Mouse (Mus musculus): ENCODE measurements around the gene Rnase11.

The Rnase11 gene

GRCm38 (mm10) chr14:51088166-51088969 is 38.4 kb upstream of the Rnase11 start:
- H3K27me3 ChIP-seq (ENCODE audit: control insufficient read depth, insufficient read depth, low read length, poor library complexity, severe bottlenecking) = no peaks in the 10 kb centered on the region
- peak; percentile 84 for DNase-seq (ENCODE audit: low read depth, low spot score)

DNA sequence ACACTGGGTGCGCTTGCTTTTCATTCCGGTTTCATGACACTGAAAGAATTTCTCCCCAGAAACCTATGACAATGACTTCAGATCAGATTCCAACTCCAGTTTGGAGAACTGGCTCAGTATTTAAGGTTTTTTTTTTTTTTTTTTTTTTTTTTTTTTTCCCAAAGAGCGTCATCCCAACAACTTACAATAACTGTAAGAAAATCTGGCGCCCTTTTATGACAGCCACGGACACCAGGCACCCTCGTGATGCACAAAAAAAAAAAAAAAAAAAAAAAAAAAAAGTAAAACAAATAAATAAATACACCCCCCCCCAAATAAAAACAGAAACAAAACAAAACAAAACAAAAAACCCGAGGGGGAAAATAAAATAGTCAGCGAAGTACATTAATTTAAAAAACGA is 37.8 kb upstream of the Rnase11 start:
- Histone ChIP-seq H3K36me3 (ENCODE audit: control insufficient read depth, insufficient read depth, low read length, poor library complexity, severe bottlenecking) (no peaks in the 10 kb centered on the region), H3K27me3 (ENCODE audit: control insufficient read depth, insufficient read depth, low read length, poor library complexity, severe bottlenecking) (no peaks in the 10 kb centered on the region)
- no peak for DNase-seq (ENCODE audit: low read depth, low spot score)

More at GRCm38 (mm10) chr14:51088166-51088969, 38.4 kb upstream of the Rnase11 start:
- H3K36me3 ChIP-seq (ENCODE audit: control insufficient read depth, insufficient read depth, low read length, poor library complexity, severe bottlenecking) = no peaks in the 10 kb centered on the region

- DNase-seq (ENCODE audit: low read depth, low spot score) = no peak
- Histone ChIP-seq H3K27me3 (ENCODE audit: control insufficient read depth, insufficient read depth, low read length, poor library complexity, severe bottlenecking) (no peaks in the 10 kb centered on the region), H3K36me3 (ENCODE audit: control insufficient read depth, insufficient read depth, low read length, poor library complexity, severe bottlenecking) (no peaks in the 10 kb centered on the region)
Observed at GRCm38 (mm10) chr14:51085911-51086310, 35.9 kb upstream of the Rnase11 start.

- Histone ChIP-seq H3K27me3 (ENCODE audit: control insufficient read depth, insufficient read depth, low read length, poor library complexity, severe bottlenecking) (no peaks in the 10 kb centered on the region), H3K36me3 (ENCODE audit: control insufficient read depth, insufficient read depth, low read length, poor library complexity, severe bottlenecking) (no peaks in the 10 kb centered on the region)
- DNase-seq (ENCODE audit: low read depth, low spot score) = no peak
Observed at GRCm38 (mm10) chr14:51085086-51085485, 35.1 kb upstream of the Rnase11 start.

- peak; percentile 69 for DNase-seq (ENCODE audit: low read depth, low spot score)
- Histone ChIP-seq H3K36me3 (ENCODE audit: control insufficient read depth, insufficient read depth, low read length, poor library complexity, severe bottlenecking) (no peaks in the 10 kb centered on the region), H3K27me3 (ENCODE audit: control insufficient read depth, insufficient read depth, low read length, poor library complexity, severe bottlenecking) (no peaks in the 10 kb centered on the region)
Observed at GRCm38 (mm10) chr14:51083805-51084204, 33.8 kb upstream of the Rnase11 start.

- Histone ChIP-seq H3K36me3 (ENCODE audit: control insufficient read depth, insufficient read depth, low read length, poor library complexity, severe bottlenecking) (no peaks in the 10 kb centered on the region), H3K27me3 (ENCODE audit: control insufficient read depth, insufficient read depth, low read length, poor library complexity, severe bottlenecking) (no peaks in the 10 kb centered on the region)
- DNase-seq (ENCODE audit: low read depth, low spot score) = peak; percentile 82
Observed at GRCm38 (mm10) chr14:51082599-51083581, 32.9 kb upstream of the Rnase11 start.

DNA sequence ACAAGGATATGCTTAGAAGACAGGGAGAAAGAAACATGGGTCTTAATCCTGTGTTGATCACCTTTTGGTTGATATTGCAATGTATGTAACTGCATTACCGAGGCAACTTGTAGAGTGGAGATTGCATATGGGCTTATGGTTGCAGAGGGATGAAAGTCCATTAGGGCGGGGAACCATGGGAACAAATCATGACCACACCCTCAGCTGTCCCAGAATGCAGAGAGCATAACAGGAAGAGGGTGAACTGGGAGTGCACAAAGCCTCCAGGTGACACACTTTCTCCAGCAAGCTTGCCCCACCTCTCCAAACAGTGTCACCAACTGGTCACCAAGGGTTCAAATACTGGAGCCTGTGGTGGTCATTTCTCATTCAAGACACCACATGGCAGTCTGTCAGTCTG is 31.1 kb upstream of the Rnase11 start:
- Histone ChIP-seq H3K36me3 (ENCODE audit: control insufficient read depth, insufficient read depth, low read length, poor library complexity, severe bottlenecking) (no peaks in the 10 kb centered on the region), H3K27me3 (ENCODE audit: control insufficient read depth, insufficient read depth, low read length, poor library complexity, severe bottlenecking) (no peaks in the 10 kb centered on the region)
- no peak for DNase-seq (ENCODE audit: low read depth, low spot score)

DNA sequence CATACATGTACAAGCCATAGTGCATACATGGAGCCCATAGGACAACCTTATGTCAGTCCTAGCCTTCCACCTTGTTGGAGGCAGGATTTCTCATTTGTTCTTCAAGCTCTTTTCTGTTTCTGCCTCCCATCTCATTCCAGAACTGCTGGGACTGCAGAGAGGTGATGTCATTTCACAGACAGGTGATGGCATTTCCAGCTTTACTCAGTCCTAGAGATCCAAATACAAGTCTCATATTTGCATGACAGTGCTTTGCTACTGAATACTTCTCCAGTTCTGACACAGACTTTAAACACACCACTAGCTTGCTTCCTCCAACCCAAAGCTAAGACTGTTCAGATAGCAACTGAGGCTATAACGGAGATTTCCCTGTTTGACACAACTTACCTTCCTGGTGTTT is 29.2 kb upstream of the Rnase11 start:
- H3K36me3 ChIP-seq (ENCODE audit: control insufficient read depth, insufficient read depth, low read length, poor library complexity, severe bottlenecking) = no peaks in the 10 kb centered on the region
- DNase-seq (ENCODE audit: low read depth, low spot score) = no peak
- H3K27me3 ChIP-seq (ENCODE audit: control insufficient read depth, insufficient read depth, low read length, poor library complexity, severe bottlenecking) = no peaks in the 10 kb centered on the region

DNA sequence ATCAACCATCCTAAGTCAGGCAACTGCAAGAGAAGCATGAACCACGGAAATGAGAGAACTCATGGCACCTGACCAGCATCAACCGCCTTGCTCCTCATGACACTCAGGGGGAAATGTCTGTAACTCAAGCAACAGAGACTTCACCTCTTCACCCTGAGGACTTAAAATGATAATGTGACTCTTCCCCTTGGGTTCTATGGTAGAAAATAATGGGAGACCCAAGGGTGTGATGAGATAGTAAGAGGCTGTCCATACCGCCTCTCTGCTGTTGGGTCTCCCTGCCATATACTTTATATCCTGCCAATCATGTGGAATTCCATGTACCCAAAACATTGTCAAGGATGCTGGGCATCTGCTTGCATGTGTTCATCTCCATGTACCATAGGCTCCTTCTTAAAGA is 24.4 kb upstream of the Rnase11 start, which contains the start of gene Olfr750:
TSS of gene Olfr750 (minus strand) at position 101 of the 400 bp plus-strand sequence.
- H3K27me3 ChIP-seq (ENCODE audit: control insufficient read depth, insufficient read depth, low read length, poor library complexity, severe bottlenecking) = no peaks in the 10 kb centered on the region
- no peaks in the 10 kb centered on the region for H3K36me3 ChIP-seq (ENCODE audit: control insufficient read depth, insufficient read depth, low read length, poor library complexity, severe bottlenecking)
- DNase-seq (ENCODE audit: low read depth, low spot score) = no peak

DNA sequence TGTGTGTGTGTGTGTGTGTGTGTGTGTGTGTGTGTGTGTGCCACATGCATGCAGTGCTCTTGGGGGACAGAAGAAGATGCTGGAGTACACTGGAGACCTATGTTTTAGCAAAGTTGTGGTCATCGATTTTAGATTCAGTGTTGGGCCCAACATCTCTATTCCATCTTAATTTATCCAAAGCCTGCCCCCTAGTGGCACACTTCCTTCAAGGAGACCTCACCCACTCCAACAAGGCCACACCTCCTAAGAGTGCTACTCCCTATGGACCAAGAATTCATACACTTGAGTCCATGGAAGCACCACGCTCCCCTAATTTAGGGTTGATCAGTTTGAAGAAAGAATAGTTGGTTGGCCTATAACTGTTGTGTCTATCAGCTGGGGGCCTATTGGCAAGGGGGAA is 19.7 kb upstream of the Rnase11 start:
- peak; percentile 80 for DNase-seq (ENCODE audit: low read depth, low spot score)

DNA sequence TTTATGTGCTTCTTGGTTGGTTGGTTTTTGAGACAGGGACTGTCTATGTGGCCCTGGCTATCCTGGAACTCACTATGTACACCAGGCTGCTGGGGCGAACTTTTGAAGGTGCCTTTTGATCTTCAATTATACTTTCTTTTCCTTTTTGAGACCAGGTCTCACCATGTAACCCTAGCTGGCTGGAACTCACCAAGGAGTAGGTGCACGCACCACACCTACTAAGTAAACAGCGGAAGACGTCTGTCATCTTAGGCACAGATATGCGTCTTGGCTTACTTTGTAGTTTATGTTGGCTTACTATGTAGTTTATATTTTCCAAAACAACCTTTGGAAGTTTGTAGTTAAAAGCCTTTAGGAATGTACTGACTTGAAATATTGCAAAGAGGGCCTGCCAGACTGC is 19.0 kb upstream of the Rnase11 start:
- no peaks in the 10 kb centered on the region for H3K36me3 ChIP-seq (ENCODE audit: control insufficient read depth, insufficient read depth, low read length, poor library complexity, severe bottlenecking)
- H3K27me3 ChIP-seq (ENCODE audit: control insufficient read depth, insufficient read depth, low read length, poor library complexity, severe bottlenecking) = no peaks in the 10 kb centered on the region
- DNase-seq (ENCODE audit: low read depth, low spot score) = no peak

More for the DNA sequence above, 19.7 kb upstream of the Rnase11 start:
- H3K36me3 ChIP-seq (ENCODE audit: control insufficient read depth, insufficient read depth, low read length, poor library complexity, severe bottlenecking) = no peaks in the 10 kb centered on the region
- H3K27me3 ChIP-seq (ENCODE audit: control insufficient read depth, insufficient read depth, low read length, poor library complexity, severe bottlenecking) = no peaks in the 10 kb centered on the region

- H3K27me3 ChIP-seq (ENCODE audit: control insufficient read depth, insufficient read depth, low read length, poor library complexity, severe bottlenecking) = no peaks in the 10 kb centered on the region
- no peak for DNase-seq (ENCODE audit: low read depth, low spot score)
Observed at GRCm38 (mm10) chr14:51060761-51061160, 10.8 kb upstream of the Rnase11 start.

DNA sequence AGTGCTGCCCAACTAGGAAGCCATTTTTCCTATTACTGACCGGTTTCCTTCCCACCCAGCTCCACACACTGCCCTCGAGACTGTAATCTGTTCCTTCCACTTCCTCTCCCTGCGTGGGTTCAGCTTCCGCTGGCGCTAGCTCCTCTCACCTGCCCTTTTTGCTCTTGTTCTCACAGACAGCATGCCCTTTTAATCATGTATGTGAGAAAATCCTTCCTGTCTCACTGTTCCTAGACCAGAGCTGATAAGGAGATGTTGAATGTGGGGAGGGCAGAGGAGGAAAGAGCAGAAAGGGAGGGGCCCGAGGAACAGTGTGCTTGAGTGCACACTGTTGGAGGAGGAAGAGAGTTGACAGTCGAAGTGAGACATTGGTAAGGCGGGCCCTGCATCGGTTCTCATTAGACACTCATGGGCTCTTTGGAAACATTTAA is 7.5 kb upstream of the Rnase11 start, which contains the start of gene Rnase12:
TSS of gene Rnase12 (minus strand) at position 261 of the 431 bp plus-strand sequence.
- peak; percentile 40 for DNase-seq (ENCODE audit: low read depth, low spot score)

More at GRCm38 (mm10) chr14:51060761-51061160, 10.8 kb upstream of the Rnase11 start:
- no peaks in the 10 kb centered on the region for H3K36me3 ChIP-seq (ENCODE audit: control insufficient read depth, insufficient read depth, low read length, poor library complexity, severe bottlenecking)

DNA sequence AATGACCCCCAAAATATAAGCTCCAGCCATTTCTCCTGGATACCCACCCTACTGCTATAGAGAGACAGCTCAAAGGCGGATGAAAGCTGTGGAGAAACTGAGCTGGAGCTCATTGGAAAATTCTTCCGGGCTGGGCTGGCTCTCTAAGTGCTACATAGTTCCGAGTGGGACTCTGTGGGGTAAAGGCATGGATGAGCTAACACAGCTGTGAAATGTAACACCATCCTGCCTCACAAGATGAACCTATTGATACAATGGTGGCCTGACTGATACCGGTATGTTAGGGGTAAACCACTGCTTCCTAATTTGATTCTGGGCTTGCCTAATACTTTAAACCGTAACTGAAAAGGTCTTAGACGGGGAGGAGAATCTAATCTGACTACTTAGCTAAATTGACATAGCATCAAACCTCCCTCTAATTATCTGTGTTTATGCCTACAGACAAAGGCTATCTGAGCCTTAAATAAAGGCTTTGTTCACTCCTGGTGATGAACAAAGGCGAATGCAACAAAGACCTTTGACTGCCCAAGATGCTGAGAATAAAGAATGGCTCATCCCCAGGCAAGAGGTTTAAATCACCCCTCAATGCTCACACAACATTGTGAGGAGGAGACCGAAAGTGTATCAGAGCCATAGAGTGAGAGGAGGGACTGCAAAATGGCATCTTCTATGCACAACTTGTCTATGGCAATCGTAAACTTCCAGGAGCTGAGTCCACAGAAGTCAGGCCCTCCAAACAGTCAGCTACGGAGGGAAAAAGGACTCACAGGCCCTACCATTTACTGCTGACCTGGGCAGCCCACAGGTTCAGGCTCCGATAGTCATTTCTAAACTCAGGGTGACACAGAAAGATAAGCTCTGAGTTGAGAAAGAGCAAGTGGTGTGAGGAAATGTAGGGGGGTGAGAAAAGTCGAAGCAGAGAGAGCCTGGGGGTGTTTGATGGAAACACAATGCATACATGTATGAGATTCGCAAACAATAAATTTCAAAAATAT is 4.6 kb upstream of the Rnase11 start:
- no peak for DNase-seq (ENCODE audit: low read depth, low spot score)
- no peaks in the 10 kb centered on the region for H3K36me3 ChIP-seq (ENCODE audit: control insufficient read depth, insufficient read depth, low read length, poor library complexity, severe bottlenecking)
- H3K27me3 ChIP-seq (ENCODE audit: control insufficient read depth, insufficient read depth, low read length, poor library complexity, severe bottlenecking) = no peaks in the 10 kb centered on the region

More for the DNA sequence above, 7.5 kb upstream of the Rnase11 start, which contains the start of gene Rnase12:
- Histone ChIP-seq H3K36me3 (ENCODE audit: control insufficient read depth, insufficient read depth, low read length, poor library complexity, severe bottlenecking) (no peaks in the 10 kb centered on the region), H3K27me3 (ENCODE audit: control insufficient read depth, insufficient read depth, low read length, poor library complexity, severe bottlenecking) (no peaks in the 10 kb centered on the region)
